Mouse (Mus musculus) heart, adult 18-20 months (tissue): ENCODE measurements at regions not wholly inside any gene's neighbourhood (a gene's known extent, or its start where the extent isn't known, plus 50 kb on each side); places are given as distances from the start of the nearest gene placed in this dataset.

ENCODE experiments used
- DNase-seq, 2 experiments: peaks; one replicate each; pipeline ENCODE4 v3.0.0; 2021 to 2022; ENCODE audit warnings: mixed read lengths in 1 of 2

GRCm38 (mm10) chr13:101625922-101626321 is 142.1 kb downstream of the Pik3r1 start:
- DNase-seq = no peak

GRCm38 (mm10) chr13:101624179-101624581 is 143.8 kb downstream of the Pik3r1 start:
- DNase-seq = no peak

- DNase-seq = peak in 1 of 2 experiments; percentile 13
Observed at GRCm38 (mm10) chr13:101622649-101623048, 145.4 kb downstream of the Pik3r1 start.

DNA sequence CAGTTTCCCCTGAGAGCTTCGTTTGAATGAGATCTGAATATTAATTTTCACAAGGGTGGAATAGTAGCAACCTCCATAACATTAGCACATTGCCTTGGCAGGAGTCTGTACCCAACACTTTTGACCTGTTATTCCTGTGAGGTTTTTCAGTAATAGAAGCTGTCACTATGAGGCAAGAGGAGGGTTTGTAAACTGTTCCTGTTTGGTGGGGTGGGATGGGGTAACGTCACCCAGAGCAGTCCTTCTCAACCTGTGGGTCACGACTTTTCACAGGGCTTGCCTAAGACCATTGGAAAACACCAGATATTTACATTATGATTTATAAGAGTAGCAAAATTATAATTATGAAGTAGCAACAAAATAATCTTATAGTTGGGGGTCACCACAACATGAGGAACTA is 147.4 kb downstream of the Pik3r1 start:
- no peak for DNase-seq

GRCm38 (mm10) chr13:101619154-101619553 is 148.9 kb downstream of the Pik3r1 start:
- no peak for DNase-seq

DNA sequence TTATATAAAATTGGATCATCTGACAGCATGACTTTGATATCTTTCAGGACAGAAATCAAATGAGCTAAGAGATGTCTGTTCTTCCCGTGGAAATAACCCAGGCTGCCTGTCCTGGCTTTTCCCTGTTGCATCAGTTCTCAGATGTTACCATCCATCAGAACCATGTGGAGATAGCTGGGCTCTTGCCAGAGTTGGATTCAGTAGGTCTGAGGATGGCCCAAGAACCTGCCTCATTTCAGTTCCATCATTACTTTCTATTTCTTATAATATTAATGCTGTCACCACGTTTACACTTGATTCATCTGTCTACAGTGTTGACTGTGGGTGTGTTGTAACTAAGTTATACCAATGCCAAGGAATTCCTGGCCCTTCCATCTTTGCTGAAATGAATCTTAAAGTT is 155.2 kb downstream of the Pik3r1 start:
- DNase-seq = peak; percentile 30 to 42

DNA sequence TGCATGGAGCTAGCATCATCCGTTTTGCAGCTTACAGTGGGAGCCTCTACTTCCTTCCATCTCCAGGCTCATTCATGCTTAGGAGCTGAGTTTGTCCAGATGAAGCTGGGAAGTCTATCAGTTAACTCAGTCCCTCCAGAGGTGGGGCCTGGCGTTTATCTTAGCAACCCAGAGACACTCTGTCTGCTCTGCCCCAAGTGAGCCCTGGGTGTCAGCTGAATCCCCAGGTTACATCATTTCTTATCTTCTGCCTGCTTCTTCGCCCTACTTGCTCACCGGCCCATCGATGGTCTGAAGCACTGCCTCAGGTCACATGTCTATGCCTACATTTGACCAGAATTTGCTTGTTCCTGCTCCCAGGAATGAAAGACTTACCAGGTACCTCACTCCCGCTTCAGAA is 156.3 kb downstream of the Pik3r1 start:
- no peak for DNase-seq

GRCm38 (mm10) chr13:101606184-101606730 is 161.8 kb downstream of the Pik3r1 start:
- no peak for DNase-seq

DNA sequence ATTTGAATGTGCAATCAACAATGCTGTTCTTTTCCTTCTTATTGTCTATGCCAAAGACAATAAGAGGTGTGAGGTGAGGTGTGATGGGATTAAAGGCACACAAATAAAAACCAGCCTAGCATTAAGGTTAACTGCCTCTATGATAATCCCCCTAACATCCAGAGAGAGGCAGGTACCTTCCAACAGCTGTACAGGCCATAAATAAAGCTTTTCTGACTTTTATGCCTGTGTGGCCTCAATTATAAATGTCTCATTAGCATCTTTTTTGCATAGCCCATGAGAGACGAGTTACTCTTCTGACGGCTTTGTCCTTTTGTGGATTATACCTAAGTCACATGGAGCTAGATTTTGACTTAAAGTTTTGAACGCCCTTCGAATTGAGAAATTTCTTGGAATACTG is 162.3 kb downstream of the Pik3r1 start:
- DNase-seq = no peak

GRCm38 (mm10) chr13:101605051-101605450 is 163.0 kb downstream of the Pik3r1 start:
- no peak for DNase-seq

DNA sequence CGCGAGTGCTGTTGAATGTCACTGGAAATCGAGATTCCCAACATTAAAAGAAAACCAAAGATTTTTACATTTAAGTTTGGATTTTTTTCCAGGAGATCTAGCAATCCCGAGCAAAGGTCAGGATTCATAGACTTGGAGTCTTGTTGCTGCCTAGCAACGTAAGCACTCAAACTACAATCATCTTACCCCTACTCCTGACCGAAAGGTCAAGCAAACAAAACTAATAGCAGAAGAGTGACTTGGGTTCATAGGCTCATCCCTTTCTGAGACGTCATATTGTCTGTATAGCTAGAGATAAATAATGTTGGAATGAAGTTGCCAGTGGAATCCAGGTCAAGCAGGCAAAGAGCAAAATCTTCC is 169.9 kb downstream of the Pik3r1 start:
- no peak for DNase-seq

GRCm38 (mm10) chr13:101597243-101598125 is 170.5 kb downstream of the Pik3r1 start:
- peak; percentile 14 to 17 for DNase-seq

DNA sequence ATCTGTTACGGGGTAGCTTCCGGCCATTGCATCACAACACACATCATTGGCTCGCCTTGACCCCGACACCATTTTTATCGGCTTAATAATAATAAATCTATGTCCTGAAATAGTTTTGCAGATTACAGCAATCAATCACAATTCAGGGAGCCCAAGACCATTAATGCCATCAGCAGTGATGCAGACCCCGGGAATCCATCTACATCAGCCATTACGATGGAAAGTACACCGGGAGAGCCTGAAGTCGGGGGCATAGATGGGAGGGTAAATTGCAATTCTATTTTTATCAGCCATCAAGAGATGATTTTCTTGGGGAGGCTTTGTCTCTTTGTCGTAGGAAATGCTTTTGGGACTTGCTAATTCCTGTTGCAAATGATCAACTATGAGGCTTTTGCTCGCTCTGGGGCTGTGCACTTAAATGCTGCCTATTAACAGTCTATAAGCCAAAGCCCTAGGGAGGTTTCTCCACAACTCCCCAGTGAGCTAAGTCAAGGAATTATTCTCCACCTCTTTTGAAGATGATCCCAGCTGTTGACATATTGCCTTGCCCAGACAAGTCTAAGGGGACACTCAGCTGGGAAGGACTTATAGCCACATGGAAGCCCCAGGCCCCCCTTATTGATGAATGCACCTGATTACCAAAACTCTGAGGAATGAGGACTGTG is 173.4 kb downstream of the Pik3r1 start:
- DNase-seq = no peak

DNA sequence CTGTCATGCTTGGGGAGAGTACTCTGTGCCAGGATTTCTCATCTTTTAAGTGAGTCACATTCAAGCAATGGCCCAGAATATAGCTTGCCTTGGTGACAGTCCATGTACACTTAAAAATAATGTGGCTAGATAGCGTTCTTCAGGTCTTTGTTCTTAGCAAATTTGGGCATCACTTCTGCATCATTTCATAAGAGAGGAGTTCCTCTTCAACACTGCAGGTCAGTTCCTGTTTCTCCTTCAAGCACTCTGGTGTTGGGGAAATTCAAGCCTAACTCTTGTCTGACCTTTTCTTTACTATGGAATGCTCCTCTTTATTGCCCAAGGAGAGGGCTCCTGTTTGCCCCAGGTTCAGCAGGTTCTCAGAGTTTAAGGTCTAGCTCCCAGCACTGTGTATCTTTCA is 175.7 kb downstream of the Pik3r1 start:
- DNase-seq = no peak

- no peak for DNase-seq
Observed at GRCm38 (mm10) chr13:101588905-101589304, 179.1 kb downstream of the Pik3r1 start.

GRCm38 (mm10) chr13:101586787-101587186 is 181.2 kb downstream of the Pik3r1 start:
- DNase-seq = no peak

GRCm38 (mm10) chr13:101576481-101576880 is 191.5 kb downstream of the Pik3r1 start:
- no peak for DNase-seq

GRCm38 (mm10) chr13:101572809-101573590 is 195.0 kb downstream of the Pik3r1 start:
- peak; percentile 12 to 13 for DNase-seq

- no peak for DNase-seq
Observed at GRCm38 (mm10) chr13:101572246-101572645, 195.8 kb downstream of the Pik3r1 start.

GRCm38 (mm10) chr13:101570034-101570433 is 198.0 kb downstream of the Pik3r1 start:
- no peak for DNase-seq

- DNase-seq = no peak
Observed at GRCm38 (mm10) chr13:101568985-101569631, 198.9 kb downstream of the Pik3r1 start.

DNA sequence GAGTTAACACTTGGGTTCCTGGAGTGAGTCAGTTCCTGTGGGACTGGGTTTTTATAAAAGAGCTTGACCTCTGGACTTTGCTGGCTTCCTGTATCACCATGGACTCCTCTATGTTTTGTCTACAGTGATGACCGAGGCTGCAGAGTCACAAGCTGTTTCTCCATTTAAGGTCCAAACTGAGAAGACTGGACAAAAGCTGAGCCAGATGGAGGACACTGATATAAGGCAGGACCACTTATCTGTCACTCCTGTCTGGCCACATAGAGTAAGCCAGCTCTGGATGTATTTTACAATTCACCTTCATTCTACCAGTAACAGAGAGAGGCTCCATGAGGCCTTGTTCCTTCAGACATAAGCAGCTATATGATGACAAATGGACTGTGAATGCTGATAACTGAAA is 202.7 kb downstream of the Pik3r1 start:
- no peak for DNase-seq
